Mouse (Mus musculus) hindbrain, embryonic 12.5 days (tissue): ENCODE measurements around the gene Arnt2. TPM values are rescaled to one million over a fixed set of nuclear protein-coding genes. Genes with fewer than 3 reads are reported as not detected.

Experiments
- ATAC-seq: fragments of 200-750 bp; cut with Nextera tagmentation; 2 replicates; pipeline ENCODE4 v1.8.0; 2017; ENCODE audit warnings: moderate TSS enrichment; ENCODE audit not compliant: low FRiP score
- H3K27ac ChIP-seq: fragments of 300-500 bp; sonication (generic); 2 replicates; pipeline ENCODE4 v1.5.1; 2016; ENCODE audit warnings: mild to moderate bottlenecking
- H3K27me3 ChIP-seq: fragments of 300-500 bp; sonication (generic); 2 replicates; pipeline ENCODE4 v1.6.1; 2016; ENCODE audit warnings: mild to moderate bottlenecking
- H3K36me3 ChIP-seq: fragments of 300-500 bp; sonication (generic); 2 replicates; pipeline ENCODE4 v1.6.1; 2016; ENCODE audit warnings: mild to moderate bottlenecking
- H3K4me1 ChIP-seq: fragments of 300-500 bp; sonication (generic); 2 replicates; pipeline ENCODE4 v1.6.1; 2016
- H3K4me2 ChIP-seq: fragments of 300-500 bp; sonication (generic); replicated peaks from 2 replicates; pipeline ENCODE4 v1.6.1; 2016; ENCODE audit warnings: mild to moderate bottlenecking
- H3K4me3 ChIP-seq: fragments of 300-500 bp; sonication (generic); 2 replicates; pipeline ENCODE4 v1.5.1; 2016; ENCODE audit warnings: mild to moderate bottlenecking
- H3K9ac ChIP-seq: fragments of 300-500 bp; sonication (generic); 2 replicates; pipeline ENCODE4 v1.6.1; 2016; ENCODE audit warnings: mild to moderate bottlenecking, moderate library complexity
- H3K9me3 ChIP-seq: fragments of 300-500 bp; sonication (generic); replicated peaks from 2 replicates; pipeline ENCODE4 v1.6.1; 2016; ENCODE audit warnings: mild to moderate bottlenecking
- WGBS: fragments of 180-500 bp; shearing (Covaris S2); methylation state at CpG from one replicate; pipeline ENCODE4 v1.1.7; 2016; 5-methylcytosine and 5-hydroxymethylcytosine counted together
- polyA plus RNA-seq: library from polyadenylated mRNA; unstranded; fragments of >200 nt; fragmentation: Nextera tagmentation; extraction: Ambion mirVana; gene quantifications from 2 replicates; pipeline ENCODE4 v1.2.1, GENCODE M21; 2016

Gene Arnt2
- polyA plus RNA-seq, 1 experiment from 2014 or later = 57.6 TPM

- H3K4me1 ChIP-seq = peaks cover 19% of the 10 kb centered on the region
- H3K4me2 ChIP-seq = no peak overlapping the region
- no peak for ATAC-seq
- H3K27ac ChIP-seq = peak overlapping the region; percentile 35
- 78% methylated on average over 6 of the region's 6 CpGs for WGBS
- peaks cover 23% of the 10 kb centered on the region; the same call in 1 of the 2 replicates for H3K36me3 ChIP-seq
- no peak overlapping the region for H3K9ac ChIP-seq
- H3K4me3 ChIP-seq = no peak overlapping the region
- no peaks in the 10 kb centered on the region for H3K9me3 ChIP-seq
- H3K27me3 ChIP-seq = no peaks in the 10 kb centered on the region
Observed at GRCm38 (mm10) chr7:84335766-84336579, 74.0 kb downstream of the Arnt2 start.

GRCm38 (mm10) chr7:84333996-84334395, 76.0 kb downstream of the Arnt2 start:
- Histone ChIP-seq H3K4me3 (no peak overlapping the region), H3K4me2 (no peak overlapping the region), H3K4me1 (peaks cover 24% of the 10 kb centered on the region), H3K9me3 (no peaks in the 10 kb centered on the region), H3K36me3 (peaks cover 10% of the 10 kb centered on the region; the same call in 1 of the 2 replicates), H3K27me3 (no peaks in the 10 kb centered on the region), H3K9ac (no peak overlapping the region), H3K27ac (no peak overlapping the region)
- 95% methylated on average over 3 of the region's 3 CpGs for WGBS
- no peak for ATAC-seq

- Histone ChIP-seq H3K4me1 (peaks cover 28% of the 10 kb centered on the region), H3K4me2 (no peak overlapping the region), H3K36me3 (0 out of 2 replicates have a peak, but pooled peaks cover 13% of the 10 kb centered on the region), H3K4me3 (no peak overlapping the region), H3K27me3 (no peaks in the 10 kb centered on the region), H3K9me3 (no peaks in the 10 kb centered on the region), H3K9ac (no peak overlapping the region), H3K27ac (no peak overlapping the region)
- WGBS = 59% methylated on average over 11 of the region's 11 CpGs
- ATAC-seq = no peak
Observed at GRCm38 (mm10) chr7:84332295-84333168, 77.4 kb downstream of the Arnt2 start.

GRCm38 (mm10) chr7:84329174-84329583, 80.8 kb downstream of the Arnt2 start:
- Histone ChIP-seq H3K4me1 (peaks cover 23% of the 10 kb centered on the region), H3K36me3 (0 out of 2 replicates have a peak, but pooled peaks cover 20% of the 10 kb centered on the region), H3K9me3 (no peaks in the 10 kb centered on the region), H3K9ac (no peak overlapping the region), H3K4me3 (no peak overlapping the region), H3K27ac (peak overlapping the region; percentile 2; the same call in 1 of the 2 replicates), H3K4me2 (no peak overlapping the region), H3K27me3 (no peaks in the 10 kb centered on the region)
- ATAC-seq = no peak
- WGBS = 55% methylated on average over 1 of the region's 1 CpGs

- H3K4me1 ChIP-seq = peaks cover 23% of the 10 kb centered on the region
- 57% methylated on average over 1 of the region's 1 CpGs for WGBS
- H3K9ac ChIP-seq = no peak overlapping the region
- no peak overlapping the region for H3K4me3 ChIP-seq
- no peaks in the 10 kb centered on the region for H3K27me3 ChIP-seq
- H3K36me3 ChIP-seq = 0 out of 2 replicates have a peak, but pooled peaks cover 15% of the 10 kb centered on the region
- no peak overlapping the region for H3K27ac ChIP-seq
- no peaks in the 10 kb centered on the region for H3K9me3 ChIP-seq
- ATAC-seq = peak; percentile 32; the same call in 1 of the 2 replicates
- H3K4me2 ChIP-seq = no peak overlapping the region
Observed at GRCm38 (mm10) chr7:84328770-84329169, 81.2 kb downstream of the Arnt2 start.

GRCm38 (mm10) chr7:84325570-84326328, 84.2 kb downstream of the Arnt2 start:
- Histone ChIP-seq H3K9ac (no peak overlapping the region), H3K36me3 (0 out of 2 replicates have a peak, but pooled peaks cover 13% of the 10 kb centered on the region), H3K4me3 (no peak overlapping the region), H3K27ac (no peak overlapping the region), H3K9me3 (no peaks in the 10 kb centered on the region), H3K4me2 (no peak overlapping the region), H3K4me1 (peaks cover 9% of the 10 kb centered on the region), H3K27me3 (no peaks in the 10 kb centered on the region)
- WGBS = 77% methylated on average over 2 of the region's 2 CpGs
- no peak for ATAC-seq

GRCm38 (mm10) chr7:84321542-84321941, 88.4 kb downstream of the Arnt2 start:
- ATAC-seq = no peak
- no peaks in the 10 kb centered on the region for H3K4me1 ChIP-seq
- H3K9ac ChIP-seq = no peak overlapping the region
- 100% methylated on average over 1 of the region's 1 CpGs for WGBS
- no peaks in the 10 kb centered on the region for H3K9me3 ChIP-seq
- no peaks in the 10 kb centered on the region for H3K27me3 ChIP-seq
- H3K4me2 ChIP-seq = no peak overlapping the region
- H3K27ac ChIP-seq = no peak overlapping the region
- H3K4me3 ChIP-seq = no peak overlapping the region
- no peaks in the 10 kb centered on the region for H3K36me3 ChIP-seq

GRCm38 (mm10) chr7:84315353-84316003, 94.5 kb downstream of the Arnt2 start:
- Histone ChIP-seq H3K9me3 (no peaks in the 10 kb centered on the region), H3K9ac (no peak overlapping the region), H3K36me3 (peaks cover 9% of the 10 kb centered on the region), H3K27ac (no peak overlapping the region), H3K27me3 (no peaks in the 10 kb centered on the region), H3K4me3 (no peak overlapping the region), H3K4me2 (no peak overlapping the region), H3K4me1 (peaks cover 3% of the 10 kb centered on the region; the same call in 1 of the 2 replicates)
- ATAC-seq = no peak
- 70% methylated on average over 7 of the region's 7 CpGs for WGBS

GRCm38 (mm10) chr7:84314742-84315141, 95.2 kb downstream of the Arnt2 start:
- ATAC-seq = no peak
- H3K4me3 ChIP-seq = no peak overlapping the region

GRCm38 (mm10) chr7:84311624-84312023, 98.4 kb downstream of the Arnt2 start:
- peaks cover 35% of the 10 kb centered on the region for H3K36me3 ChIP-seq
- 72% methylated on average over 3 of the region's 3 CpGs for WGBS
- ATAC-seq = no peak

More at GRCm38 (mm10) chr7:84314742-84315141, 95.2 kb downstream of the Arnt2 start:
- Histone ChIP-seq H3K9me3 (no peaks in the 10 kb centered on the region), H3K9ac (no peak overlapping the region), H3K4me2 (no peak overlapping the region), H3K27ac (no peak overlapping the region), H3K4me1 (peaks cover 3% of the 10 kb centered on the region; the same call in 1 of the 2 replicates), H3K27me3 (no peaks in the 10 kb centered on the region), H3K36me3 (peaks cover 16% of the 10 kb centered on the region)
- 98% methylated on average over 2 of the region's 2 CpGs for WGBS

GRCm38 (mm10) chr7:84310909-84311311, 99.1 kb downstream of the Arnt2 start:
- H3K4me3 ChIP-seq = no peak overlapping the region
- WGBS = 87% methylated on average over 4 of the region's 4 CpGs
- no peaks in the 10 kb centered on the region for H3K9me3 ChIP-seq
- no peak overlapping the region for H3K27ac ChIP-seq
- H3K27me3 ChIP-seq = no peaks in the 10 kb centered on the region
- ATAC-seq = no peak
- H3K9ac ChIP-seq = no peak overlapping the region
- H3K4me1 ChIP-seq = peaks cover 3% of the 10 kb centered on the region; the same call in 1 of the 2 replicates
- no peak overlapping the region for H3K4me2 ChIP-seq
- peaks cover 35% of the 10 kb centered on the region for H3K36me3 ChIP-seq

More at GRCm38 (mm10) chr7:84311624-84312023, 98.4 kb downstream of the Arnt2 start:
- H3K9ac ChIP-seq = no peak overlapping the region
- H3K4me2 ChIP-seq = no peak overlapping the region
- no peaks in the 10 kb centered on the region for H3K27me3 ChIP-seq
- no peaks in the 10 kb centered on the region for H3K9me3 ChIP-seq
- no peak overlapping the region for H3K4me3 ChIP-seq
- H3K4me1 ChIP-seq = peaks cover 3% of the 10 kb centered on the region; the same call in 1 of the 2 replicates
- no peak overlapping the region for H3K27ac ChIP-seq
